Mouse (Mus musculus): Measurements from ENCODE around the gene Kcnc3. TPM values are rescaled to one million over a fixed set of nuclear protein-coding genes. Genes with fewer than 3 reads are reported as not detected.

The Kcnc3 gene
- polyA plus RNA-seq, 1 experiment from 2014 or later: 2.1 TPM

- Histone ChIP-seq H3K27me3 (no peaks in the 10 kb centered on the region), H3K9ac (no peak within 1 kb of the TSS), H3K9me3 (no peaks in the 10 kb centered on the region), H3K27ac (peak within 1 kb of the TSS; percentile 17; the same call in 1 of the 2 replicates), H3K4me1 (no peaks in the 10 kb centered on the region), H3K36me3 (no peaks in the 10 kb centered on the region), H3K4me3 (no peak within 1 kb of the TSS), H3K4me2 (no peak within 1 kb of the TSS; the same call in 1 of the 2 replicates)
- 42% methylated on average over 7 of the region's 7 CpGs for WGBS
- ATAC-seq (ENCODE audit: borderline replicate concordance, extremely low read depth, low FRiP score, low TSS enrichment): peak; percentile 58
Measured at GRCm38 (mm10) chr7:44572213-44572701, 18.2 kb upstream of the Kcnc3 start, which contains the start of gene Napsa. Gene Napsa (plus strand): TSS chr7:44572380.

- Histone ChIP-seq H3K27me3 (no peaks in the 10 kb centered on the region), H3K4me1 (no peaks in the 10 kb centered on the region), H3K36me3 (no peaks in the 10 kb centered on the region), H3K27ac (no peak overlapping the region), H3K4me2 (no peak overlapping the region; the same call in 1 of the 2 replicates), H3K9me3 (no peaks in the 10 kb centered on the region), H3K4me3 (no peak overlapping the region), H3K9ac (no peak overlapping the region)
- ATAC-seq (ENCODE audit: borderline replicate concordance, extremely low read depth, low FRiP score, low TSS enrichment): no peak
- 78% methylated on average over 5 of the region's 5 CpGs for WGBS
Measured at GRCm38 (mm10) chr7:44572956-44573484, 17.4 kb upstream of the Kcnc3 start.

GRCm38 (mm10) chr7:44576333-44576844 lies 14.1 kb upstream of the Kcnc3 start:
- ATAC-seq (ENCODE audit: borderline replicate concordance, extremely low read depth, low FRiP score, low TSS enrichment): no peak
- WGBS: 36% methylated on average over 5 of the region's 5 CpGs
- H3K9ac ChIP-seq: no peak overlapping the region
- H3K4me2 ChIP-seq: no peak overlapping the region
- H3K27ac ChIP-seq: no peak overlapping the region
- no peaks in the 10 kb centered on the region for H3K4me1 ChIP-seq
- H3K9me3 ChIP-seq: no peaks in the 10 kb centered on the region
- H3K27me3 ChIP-seq: no peaks in the 10 kb centered on the region
- no peak overlapping the region for H3K4me3 ChIP-seq
- no peaks in the 10 kb centered on the region for H3K36me3 ChIP-seq

GRCm38 (mm10) chr7:44581637-44582036 lies 8.8 kb upstream of the Kcnc3 start:
- ATAC-seq (ENCODE audit: borderline replicate concordance, extremely low read depth, low FRiP score, low TSS enrichment): no peak
- Histone ChIP-seq H3K36me3 (no peaks in the 10 kb centered on the region), H3K4me2 (no peak overlapping the region), H3K4me3 (no peak overlapping the region), H3K9me3 (no peaks in the 10 kb centered on the region), H3K9ac (no peak overlapping the region), H3K27me3 (peaks cover 14% of the 10 kb centered on the region), H3K4me1 (peaks cover 16% of the 10 kb centered on the region), H3K27ac (0 out of 2 replicates have a peak overlapping the region, but pooled peaks have one; percentile 94)
- 65% methylated on average over 6 of the region's 6 CpGs for WGBS

GRCm38 (mm10) chr7:44582709-44583108 lies 7.8 kb upstream of the Kcnc3 start:
- peaks cover 16% of the 10 kb centered on the region for H3K4me1 ChIP-seq
- H3K27me3 ChIP-seq: peaks cover 25% of the 10 kb centered on the region
- H3K36me3 ChIP-seq: no peaks in the 10 kb centered on the region
- 50% methylated on average over 5 of the region's 5 CpGs for WGBS
- peak; percentile 51 for ATAC-seq (ENCODE audit: borderline replicate concordance, extremely low read depth, low FRiP score, low TSS enrichment)
- no peaks in the 10 kb centered on the region for H3K9me3 ChIP-seq
- H3K27ac ChIP-seq: peak overlapping the region; percentile 94
- no peak overlapping the region for H3K9ac ChIP-seq
- H3K4me2 ChIP-seq: peak overlapping the region; percentile 33
- no peak overlapping the region for H3K4me3 ChIP-seq

GRCm38 (mm10) chr7:44583146-44583545 lies 7.3 kb upstream of the Kcnc3 start:
- Histone ChIP-seq H3K9me3 (no peaks in the 10 kb centered on the region), H3K27me3 (peaks cover 29% of the 10 kb centered on the region), H3K4me2 (no peak overlapping the region), H3K4me3 (no peak overlapping the region), H3K9ac (no peak overlapping the region), H3K4me1 (peaks cover 17% of the 10 kb centered on the region), H3K36me3 (no peaks in the 10 kb centered on the region), H3K27ac (peak overlapping the region; percentile 94)
- peak; percentile 55 for ATAC-seq (ENCODE audit: borderline replicate concordance, extremely low read depth, low FRiP score, low TSS enrichment)
- 21% methylated on average over 1 of the region's 1 CpGs for WGBS

- no peak for ATAC-seq (ENCODE audit: borderline replicate concordance, extremely low read depth, low FRiP score, low TSS enrichment)
Measured at GRCm38 (mm10) chr7:44584265-44584804, 6.1 kb upstream of the Kcnc3 start.

GRCm38 (mm10) chr7:44584921-44585320 lies 5.5 kb upstream of the Kcnc3 start:
- peaks cover 35% of the 10 kb centered on the region for H3K4me1 ChIP-seq
- H3K4me3 ChIP-seq: no peak overlapping the region
- no peaks in the 10 kb centered on the region for H3K36me3 ChIP-seq
- H3K27me3 ChIP-seq: peaks cover 46% of the 10 kb centered on the region
- no peak overlapping the region for H3K4me2 ChIP-seq
- H3K27ac ChIP-seq: no peak overlapping the region
- ATAC-seq (ENCODE audit: borderline replicate concordance, extremely low read depth, low FRiP score, low TSS enrichment): no peak
- H3K9ac ChIP-seq: no peak overlapping the region
- 84% methylated on average over 6 of the region's 6 CpGs for WGBS
- no peaks in the 10 kb centered on the region for H3K9me3 ChIP-seq

More at GRCm38 (mm10) chr7:44584265-44584804, 6.1 kb upstream of the Kcnc3 start:
- Histone ChIP-seq H3K4me2 (no peak overlapping the region), H3K9me3 (no peaks in the 10 kb centered on the region), H3K27ac (no peak overlapping the region), H3K4me3 (no peak overlapping the region), H3K36me3 (no peaks in the 10 kb centered on the region), H3K9ac (no peak overlapping the region), H3K27me3 (peaks cover 40% of the 10 kb centered on the region), H3K4me1 (peaks cover 29% of the 10 kb centered on the region)
- WGBS: 63% methylated on average over 4 of the region's 4 CpGs

GRCm38 (mm10) chr7:44585606-44586005 lies 4.9 kb upstream of the Kcnc3 start:
- H3K4me3 ChIP-seq: no peak overlapping the region
- H3K9me3 ChIP-seq: no peaks in the 10 kb centered on the region
- no peak for ATAC-seq (ENCODE audit: borderline replicate concordance, extremely low read depth, low FRiP score, low TSS enrichment)
- H3K4me2 ChIP-seq: no peak overlapping the region
- H3K9ac ChIP-seq: no peak overlapping the region
- peaks cover 52% of the 10 kb centered on the region for H3K27me3 ChIP-seq
- no peak overlapping the region for H3K27ac ChIP-seq
- 86% methylated on average over 6 of the region's 6 CpGs for WGBS
- H3K4me1 ChIP-seq: peaks cover 40% of the 10 kb centered on the region
- H3K36me3 ChIP-seq: no peaks in the 10 kb centered on the region

GRCm38 (mm10) chr7:44586518-44586917 lies 3.9 kb upstream of the Kcnc3 start:
- no peaks in the 10 kb centered on the region for H3K36me3 ChIP-seq
- no peak overlapping the region for H3K27ac ChIP-seq
- H3K27me3 ChIP-seq: peaks cover 61% of the 10 kb centered on the region
- peaks cover 48% of the 10 kb centered on the region for H3K4me1 ChIP-seq
- no peaks in the 10 kb centered on the region for H3K9me3 ChIP-seq
- ATAC-seq (ENCODE audit: borderline replicate concordance, extremely low read depth, low FRiP score, low TSS enrichment): no peak
- H3K4me3 ChIP-seq: peak overlapping the region; percentile 32
- no peak overlapping the region for H3K9ac ChIP-seq
- peak overlapping the region; percentile 61 for H3K4me2 ChIP-seq
- 15% methylated on average over 19 of the region's 19 CpGs for WGBS

- H3K9ac ChIP-seq: no peak overlapping the region
- no peak overlapping the region for H3K27ac ChIP-seq
- ATAC-seq (ENCODE audit: borderline replicate concordance, extremely low read depth, low FRiP score, low TSS enrichment): no peak
- peaks cover 48% of the 10 kb centered on the region for H3K4me1 ChIP-seq
- H3K9me3 ChIP-seq: no peaks in the 10 kb centered on the region
- H3K27me3 ChIP-seq: peaks cover 65% of the 10 kb centered on the region
- H3K4me2 ChIP-seq: peak overlapping the region; percentile 61
- no peaks in the 10 kb centered on the region for H3K36me3 ChIP-seq
- peak overlapping the region; percentile 32 for H3K4me3 ChIP-seq
- WGBS: 1% methylated on average over 18 of the region's 18 CpGs
Measured at GRCm38 (mm10) chr7:44586930-44587329, 3.5 kb upstream of the Kcnc3 start.

GRCm38 (mm10) chr7:44587676-44588075 lies 2.8 kb upstream of the Kcnc3 start:
- no peaks in the 10 kb centered on the region for H3K9me3 ChIP-seq
- peak overlapping the region; percentile 99 for H3K4me2 ChIP-seq
- H3K9ac ChIP-seq: no peak overlapping the region
- 36% methylated on average over 6 of the region's 6 CpGs for WGBS
- no peak overlapping the region for H3K27ac ChIP-seq
- H3K4me3 ChIP-seq: peak overlapping the region; percentile 56; the same call in 1 of the 2 replicates
- no peak for ATAC-seq (ENCODE audit: borderline replicate concordance, extremely low read depth, low FRiP score, low TSS enrichment)
- peaks cover 41% of the 10 kb centered on the region for H3K4me1 ChIP-seq
- no peaks in the 10 kb centered on the region for H3K36me3 ChIP-seq
- H3K27me3 ChIP-seq: peaks cover 72% of the 10 kb centered on the region
